Mouse (Mus musculus): Measurements from ENCODE around the gene Hist1h2bh. TPM values are rescaled to one million over a fixed set of nuclear protein-coding genes. Genes with fewer than 3 reads are reported as not detected.

The Hist1h2bh gene
- polyA plus RNA-seq, 1 experiment, result 37.8 TPM

GRCm38 (mm10) chr13:23529480-23530165, 13.6 kb downstream of the Hist1h2bh start:
- H3K36me3 ChIP-seq (ENCODE audit: control insufficient read depth, insufficient read depth, low read length), result no peaks in the 10 kb centered on the region
- no peak overlapping the region; the same call in 1 of the 2 replicates for H3K27ac ChIP-seq (ENCODE audit: control insufficient read depth, insufficient read depth, low read length)
- DNase-seq, result no peak
- H3K4me3 ChIP-seq (ENCODE audit: control insufficient read depth, insufficient read depth, low read length), result no peak overlapping the region
- H3K27me3 ChIP-seq (ENCODE audit: control insufficient read depth, insufficient read depth, low read length), result no peaks in the 10 kb centered on the region
- TF ChIP-seq CTCF (IDR thresholded peaks at IDR 0.05; ENCODE audit: borderline replicate concordance, control insufficient read depth, extremely low read depth, insufficient read depth, low read length, poor library complexity), result no peak
- H3K4me1 ChIP-seq (replicated peaks; ENCODE audit: control insufficient read depth, insufficient read depth, low read length), result peaks cover 6% of the 10 kb centered on the region
- WGBS, result 30% methylated on average over 2 of the region's 2 CpGs

GRCm38 (mm10) chr13:23529005-23529404, 14.2 kb downstream of the Hist1h2bh start:
- Histone ChIP-seq H3K27me3 (ENCODE audit: control insufficient read depth, insufficient read depth, low read length) (no peaks in the 10 kb centered on the region), H3K4me3 (ENCODE audit: control insufficient read depth, insufficient read depth, low read length) (no peak overlapping the region), H3K4me1 (replicated peaks; ENCODE audit: control insufficient read depth, insufficient read depth, low read length) (peaks cover 6% of the 10 kb centered on the region), H3K36me3 (ENCODE audit: control insufficient read depth, insufficient read depth, low read length) (no peaks in the 10 kb centered on the region), H3K27ac (ENCODE audit: control insufficient read depth, insufficient read depth, low read length) (no peak overlapping the region)
- DNase-seq, result no peak
- TF ChIP-seq CTCF (IDR thresholded peaks at IDR 0.05; ENCODE audit: borderline replicate concordance, control insufficient read depth, extremely low read depth, insufficient read depth, low read length, poor library complexity) (no peak), POLR2A (IDR thresholded peaks at IDR 0.05; ENCODE audit: control insufficient read depth, extremely low read depth, insufficient read depth, low read length, poor library complexity) (no peak)
- WGBS, result 97% methylated on average over 5 of the region's 5 CpGs

GRCm38 (mm10) chr13:23526312-23526711, 16.9 kb downstream of the Hist1h2bh start:
- Histone ChIP-seq H3K4me3 (ENCODE audit: control insufficient read depth, insufficient read depth, low read length) (no peak overlapping the region), H3K36me3 (ENCODE audit: control insufficient read depth, insufficient read depth, low read length) (no peaks in the 10 kb centered on the region), H3K27me3 (ENCODE audit: control insufficient read depth, insufficient read depth, low read length) (no peaks in the 10 kb centered on the region), H3K4me1 (replicated peaks; ENCODE audit: control insufficient read depth, insufficient read depth, low read length) (peaks cover 2% of the 10 kb centered on the region), H3K27ac (ENCODE audit: control insufficient read depth, insufficient read depth, low read length) (no peak overlapping the region)
- peak; percentile 86 for DNase-seq
- 1% methylated on average over 17 of the region's 17 CpGs for WGBS
- no peak for TF ChIP-seq CTCF (IDR thresholded peaks at IDR 0.05; ENCODE audit: borderline replicate concordance, control insufficient read depth, extremely low read depth, insufficient read depth, low read length, poor library complexity)
- no peak for TF ChIP-seq POLR2A (IDR thresholded peaks at IDR 0.05; ENCODE audit: control insufficient read depth, extremely low read depth, insufficient read depth, low read length, poor library complexity)

GRCm38 (mm10) chr13:23525901-23526300, 17.3 kb downstream of the Hist1h2bh start:
- WGBS, result 14% methylated on average over 10 of the region's 10 CpGs
- no peak for TF ChIP-seq POLR2A (IDR thresholded peaks at IDR 0.05; ENCODE audit: control insufficient read depth, extremely low read depth, insufficient read depth, low read length, poor library complexity)
- TF ChIP-seq CTCF (IDR thresholded peaks at IDR 0.05; ENCODE audit: borderline replicate concordance, control insufficient read depth, extremely low read depth, insufficient read depth, low read length, poor library complexity), result no peak
- Histone ChIP-seq H3K4me1 (replicated peaks; ENCODE audit: control insufficient read depth, insufficient read depth, low read length) (peaks cover 2% of the 10 kb centered on the region), H3K27ac (ENCODE audit: control insufficient read depth, insufficient read depth, low read length) (no peak overlapping the region), H3K4me3 (ENCODE audit: control insufficient read depth, insufficient read depth, low read length) (no peak overlapping the region), H3K27me3 (ENCODE audit: control insufficient read depth, insufficient read depth, low read length) (no peaks in the 10 kb centered on the region), H3K36me3 (ENCODE audit: control insufficient read depth, insufficient read depth, low read length) (no peaks in the 10 kb centered on the region)
- no peak for DNase-seq

- TF ChIP-seq POLR2A (IDR thresholded peaks at IDR 0.05; ENCODE audit: control insufficient read depth, extremely low read depth, insufficient read depth, low read length, poor library complexity) (no peak), CTCF (IDR thresholded peaks at IDR 0.05; ENCODE audit: borderline replicate concordance, control insufficient read depth, extremely low read depth, insufficient read depth, low read length, poor library complexity) (peak; percentile 40; the same call in 1 of the 2 replicates)
- H3K4me1 ChIP-seq (replicated peaks; ENCODE audit: control insufficient read depth, insufficient read depth, low read length), result peaks cover 2% of the 10 kb centered on the region
- H3K27me3 ChIP-seq (ENCODE audit: control insufficient read depth, insufficient read depth, low read length), result no peaks in the 10 kb centered on the region
- peak; percentile 72 for DNase-seq
- no peak overlapping the region for H3K4me3 ChIP-seq (ENCODE audit: control insufficient read depth, insufficient read depth, low read length)
- H3K36me3 ChIP-seq (ENCODE audit: control insufficient read depth, insufficient read depth, low read length), result no peaks in the 10 kb centered on the region
- 19% methylated on average over 5 of the region's 5 CpGs for WGBS
- no peak overlapping the region for H3K27ac ChIP-seq (ENCODE audit: control insufficient read depth, insufficient read depth, low read length)
Measured at GRCm38 (mm10) chr13:23524654-23525053, 18.5 kb downstream of the Hist1h2bh start.

GRCm38 (mm10) chr13:23523976-23524375, 19.2 kb downstream of the Hist1h2bh start:
- Histone ChIP-seq H3K36me3 (ENCODE audit: control insufficient read depth, insufficient read depth, low read length) (no peaks in the 10 kb centered on the region), H3K4me1 (replicated peaks; ENCODE audit: control insufficient read depth, insufficient read depth, low read length) (peaks cover 2% of the 10 kb centered on the region), H3K27ac (ENCODE audit: control insufficient read depth, insufficient read depth, low read length) (no peak overlapping the region), H3K4me3 (ENCODE audit: control insufficient read depth, insufficient read depth, low read length) (no peak overlapping the region), H3K27me3 (ENCODE audit: control insufficient read depth, insufficient read depth, low read length) (no peaks in the 10 kb centered on the region)
- 64% methylated on average over 5 of the region's 5 CpGs for WGBS
- no peak for DNase-seq
- no peak for TF ChIP-seq POLR2A (IDR thresholded peaks at IDR 0.05; ENCODE audit: control insufficient read depth, extremely low read depth, insufficient read depth, low read length, poor library complexity)
- no peak for TF ChIP-seq CTCF (IDR thresholded peaks at IDR 0.05; ENCODE audit: borderline replicate concordance, control insufficient read depth, extremely low read depth, insufficient read depth, low read length, poor library complexity)

GRCm38 (mm10) chr13:23521703-23522102, 21.5 kb downstream of the Hist1h2bh start:
- Histone ChIP-seq H3K36me3 (ENCODE audit: control insufficient read depth, insufficient read depth, low read length) (no peaks in the 10 kb centered on the region), H3K27me3 (ENCODE audit: control insufficient read depth, insufficient read depth, low read length) (no peaks in the 10 kb centered on the region), H3K4me1 (replicated peaks; ENCODE audit: control insufficient read depth, insufficient read depth, low read length) (peaks cover 2% of the 10 kb centered on the region), H3K27ac (ENCODE audit: control insufficient read depth, insufficient read depth, low read length) (no peak overlapping the region), H3K4me3 (ENCODE audit: control insufficient read depth, insufficient read depth, low read length) (no peak overlapping the region)
- WGBS, result 2% methylated on average over 14 of the region's 14 CpGs
- DNase-seq, result peak; percentile 88
- no peak for TF ChIP-seq CTCF (IDR thresholded peaks at IDR 0.05; ENCODE audit: borderline replicate concordance, control insufficient read depth, extremely low read depth, insufficient read depth, low read length, poor library complexity)
- no peak for TF ChIP-seq POLR2A (IDR thresholded peaks at IDR 0.05; ENCODE audit: control insufficient read depth, extremely low read depth, insufficient read depth, low read length, poor library complexity)

Data from thymus, adult 2 months (tissue).